Mouse (Mus musculus) CH12.LX (cell line): ENCODE data around the gene Thoc6. TPM values are rescaled to one million over a fixed set of nuclear protein-coding genes. Genes with fewer than 3 reads are reported as not detected.
A peak's percentile ranks its signal among the peaks of the same experiment; 100 is the strongest.

Experiments used
- DNase-seq: peaks from one replicate; pipeline ENCODE4 v3.0.0-alpha.2; 2013; ENCODE audit errors: extremely low read depth
- H3K27ac ChIP-seq: 2 replicates; pipeline ENCODE4 v1.5.1; 2012; ENCODE audit warnings: low read depth, mild to moderate bottlenecking, control low read depth, moderate library complexity; ENCODE audit not compliant: insufficient read depth
- H3K27me3 ChIP-seq: replicated peaks from 2 replicates; pipeline ENCODE3; 2012; ENCODE audit warnings: inconsistent platforms
- H3K36me3 ChIP-seq, 2 experiments: replicated peaks in 1 of 2; 2 replicates each; pipeline versions ENCODE3 to v1.6.1; 2012; ENCODE audit warnings: inconsistent platforms in 1 of 2, low read length in 1 of 2, mild to moderate bottlenecking in 1 of 2, mixed read lengths in 1 of 2, moderate library complexity in 1 of 2; ENCODE audit not compliant: control insufficient read depth in 1 of 2, insufficient read depth in 1 of 2
- H3K4me1 ChIP-seq, 2 experiments: 2 replicates each; pipeline ENCODE4 v1.6.1; 2012; ENCODE audit warnings: inconsistent platforms in 1 of 2, moderate library complexity in 1 of 2; ENCODE audit not compliant: insufficient read depth in 2 of 2, control insufficient read depth in 1 of 2
- H3K4me2 ChIP-seq: 2 replicates; pipeline ENCODE4 v1.6.1; 2012; ENCODE audit warnings: low read depth, mild to moderate bottlenecking, control low read depth; ENCODE audit not compliant: poor library complexity, insufficient read depth, severe bottlenecking
- H3K4me3 ChIP-seq, 3 experiments: fragments of 150-350 bp in 1 of 3; sonication (generic) in 1 of 3; replicated peaks in 1 of 3; 2 replicates each; pipeline versions ENCODE3 to v1.5.1; 2011 to 2012; ENCODE audit warnings: low read depth in 2 of 3, low read length in 2 of 3, mild to moderate bottlenecking in 2 of 3, moderate library complexity in 2 of 3, control low read depth in 1 of 3, improper control_type of control experiment in 1 of 3, inconsistent platforms in 1 of 3, mixed read lengths in 1 of 3; ENCODE audit not compliant: poor library complexity in 1 of 3
- H3K79me2 ChIP-seq: replicated peaks from 2 replicates; pipeline ENCODE4 v1.6.1; 2012; ENCODE audit warnings: mild to moderate bottlenecking, moderate library complexity; ENCODE audit not compliant: control insufficient read depth, poor library complexity, insufficient read depth, severe bottlenecking; ENCODE audit errors: extremely low read depth
- H3K9ac ChIP-seq: 2 replicates; pipeline ENCODE4 v1.6.1; 2012; ENCODE audit warnings: low read depth, mild to moderate bottlenecking, control low read depth, moderate library complexity; ENCODE audit not compliant: insufficient read depth
- H3K9me3 ChIP-seq: replicated peaks from 2 replicates; pipeline ENCODE3; 2012; ENCODE audit warnings: low read length, inconsistent platforms, mixed read lengths
- BHLHE40 ChIP-seq: IDR thresholded peaks from 2 replicates; pipeline ENCODE4 v1.6.1; 2011; ENCODE audit warnings: mild to moderate bottlenecking, low read depth, low read length, improper control_type of control experiment
- CTCF ChIP-seq, 2 experiments: IDR thresholded peaks in 1 of 2; conservative IDR thresholded peaks in 1 of 2; 2 replicates each; pipeline ENCODE4 v1.5.1; 2011 to 2012; ENCODE audit warnings: low read depth in 2 of 2, low read length in 2 of 2, improper control_type of control experiment in 1 of 2, inconsistent platforms in 1 of 2, mild to moderate bottlenecking in 1 of 2, moderate library complexity in 1 of 2
- E2F4 ChIP-seq: IDR thresholded peaks from 2 replicates; pipeline ENCODE4 v1.6.1; 2011; ENCODE audit warnings: low read depth, low read length, improper control_type of control experiment; ENCODE audit not compliant: insufficient replicate concordance
- GABPA ChIP-seq: IDR thresholded peaks from 2 replicates; pipeline ENCODE4 v1.6.1; 2012; ENCODE audit warnings: low read depth, low read length, improper control_type of control experiment, inconsistent platforms; ENCODE audit not compliant: insufficient replicate concordance
- HCFC1 ChIP-seq: IDR thresholded peaks from 2 replicates; pipeline ENCODE4 v1.6.1; 2012; ENCODE audit warnings: low read depth, mild to moderate bottlenecking, inconsistent platforms, low read length, improper control_type of control experiment
- JUND ChIP-seq: conservative IDR thresholded peaks from 2 replicates; pipeline ENCODE4 v1.6.1; 2011; ENCODE audit warnings: low read depth, low read length, improper control_type of control experiment
- MAFK ChIP-seq: IDR thresholded peaks from 2 replicates; pipeline ENCODE4 v1.6.1; 2011; ENCODE audit warnings: low read length, improper control_type of control experiment; ENCODE audit not compliant: insufficient replicate concordance
- MEF2A ChIP-seq: IDR thresholded peaks from 2 replicates; pipeline ENCODE4 v1.6.1; 2014; ENCODE audit warnings: low read depth, mild to moderate bottlenecking, inconsistent platforms, low read length, improper control_type of control experiment, borderline replicate concordance
- MXI1 ChIP-seq: IDR thresholded peaks from 2 replicates; pipeline ENCODE4 v1.6.1; 2011; ENCODE audit warnings: mild to moderate bottlenecking, low read depth, low read length, improper control_type of control experiment
- MYC ChIP-seq: IDR thresholded peaks from 2 replicates; pipeline ENCODE4 v1.6.1; 2011; ENCODE audit warnings: low read depth, mild to moderate bottlenecking, improper control_type of control experiment, low read length
- NELFE ChIP-seq: IDR thresholded peaks from 2 replicates; pipeline ENCODE4 v1.6.1; 2011; ENCODE audit warnings: low read depth, low read length, improper control_type of control experiment
- RCOR1 ChIP-seq: conservative IDR thresholded peaks from 2 replicates; pipeline ENCODE4 v1.6.1; 2012; ENCODE audit warnings: low read depth, mild to moderate bottlenecking, inconsistent platforms, low read length, improper control_type of control experiment
- SMC3 ChIP-seq: IDR thresholded peaks from 2 replicates; pipeline ENCODE4 v1.6.1; 2011; ENCODE audit warnings: low read depth, low read length, improper control_type of control experiment
- TCF12 ChIP-seq: IDR thresholded peaks from 2 replicates; pipeline ENCODE4 v1.6.1; 2014; ENCODE audit warnings: low read depth, mild to moderate bottlenecking, inconsistent platforms, low read length, improper control_type of control experiment
- UBTF ChIP-seq: IDR thresholded peaks from 2 replicates; pipeline ENCODE4 v1.6.1; 2012; ENCODE audit warnings: low read depth, mild to moderate bottlenecking, inconsistent platforms, low read length, improper control_type of control experiment, moderate library complexity
- USF1 ChIP-seq: IDR thresholded peaks from 2 replicates; pipeline ENCODE4 v1.6.1; 2014; ENCODE audit warnings: low read depth, mild to moderate bottlenecking, inconsistent platforms, low read length, improper control_type of control experiment
- USF2 ChIP-seq: conservative IDR thresholded peaks from 2 replicates; pipeline ENCODE4 v1.6.1; 2011; ENCODE audit warnings: low read depth, low read length, improper control_type of control experiment
- ZC3H11A ChIP-seq: IDR thresholded peaks from 2 replicates; pipeline ENCODE4 v1.6.1; 2012; ENCODE audit warnings: low read depth, mild to moderate bottlenecking, inconsistent platforms, low read length, improper control_type of control experiment
- ZMIZ1 ChIP-seq: IDR thresholded peaks from 2 replicates; pipeline ENCODE4 v1.6.1; 2012; ENCODE audit warnings: low read depth, mild to moderate bottlenecking, inconsistent platforms, low read length, improper control_type of control experiment
- dilution Hi-C: fragments of 300-500 bp; cut with MboI; formaldehyde crosslinking; loops from 2 replicates; pipeline ENCODE4 v1.14.3; 2020; ENCODE audit warnings: low sequenced_read_pairs; ENCODE audit not compliant: extremely low pct_unique_long_range_greater_than_20kb, extremely low pct_ligation_motif_present
- in situ Hi-C: fragments of 300-500 bp; cut with MboI; formaldehyde crosslinking; loops from 3 replicates; pipeline ENCODE4 v1.14.3; 2019; ENCODE audit warnings: low sequenced_read_pairs, low pct_ligation_motif_present, low pct_unique_long_range_greater_than_20kb, mixed read lengths
- polyA plus RNA-seq: library from polyadenylated mRNA; unstranded; fragments of >175 nt; gene quantifications from 2 replicates; pipeline ENCODE4 v1.2.1, GENCODE M21; 2012; ENCODE audit warnings: low read depth; ENCODE audit not compliant: insufficient read length
- total RNA-seq, 2 experiments: library from RNA; depleted of rRNA; stranded (reverse); fragments of 300-350 nt in 1 of 2; fragments of >200 nt in 1 of 2; gene quantifications; 2 replicates each; pipeline ENCODE4 v1.2.3; 2012 to 2014

The Thoc6 gene
- total and polyA plus RNA-seq, 3 experiments = 37.4 to 41.4 (median 37.9) TPM

- TF ChIP-seq ZC3H11A = no peak
- 0 out of 2 replicates have a peak, but pooled peaks have one; percentile 20 for TF ChIP-seq BHLHE40
- TF ChIP-seq MEF2A = no peak
These were observed 2.9 kb upstream of the Thoc6 start (continued) for GRCm38 (mm10) chr17:23676473-23677031.

GRCm38 (mm10) chr17:23675564-23676281 lies 2.0 kb upstream of the Thoc6 start:
- in situ Hi-C loops (loop anchor here (10.0 kb wide), 1 partner anchor 49 kb away; the partner anchor contains the start of genes 1520401A03Rik and Pkmyt1), dilution Hi-C loops (no loop called here)
- H3K4me1 ChIP-seq = peaks cover 13 to 53% of the 10 kb centered on the region in 2 experiments
- no peaks in the 10 kb centered on the region for H3K9me3 ChIP-seq
- peak overlapping the region; percentile 69; the same call in 1 of the 2 replicates for H3K4me2 ChIP-seq
- no peak overlapping the region for H3K27ac ChIP-seq
- peaks cover 39% of the 10 kb centered on the region for H3K27me3 ChIP-seq
- TF ChIP-seq MYC = no peak
- no peak for TF ChIP-seq MEF2A
- TF ChIP-seq CTCF (conservative IDR thresholded peaks at IDR 0.05 in 1 of 2, IDR thresholded peaks at IDR 0.05 in 1 of 2; ENCODE audit: low read depth in 2 of 2, low read length in 2 of 2) = no peak
- no peak for TF ChIP-seq GABPA
- no peak for TF ChIP-seq NELFE
- TF ChIP-seq JUND = no peak
- TF ChIP-seq USF2 = no peak
- TF ChIP-seq HCFC1 = no peak
- TF ChIP-seq MAFK = no peak
- TF ChIP-seq MXI1 = no peak
- TF ChIP-seq USF1 = no peak
- peaks cover 0 to 3% of the 10 kb centered on the region in 2 experiments for H3K36me3 ChIP-seq
- DNase-seq = no peak
- H3K79me2 ChIP-seq = no peaks in the 10 kb centered on the region
- H3K4me3 ChIP-seq = no peak overlapping the region
- H3K9ac ChIP-seq = no peak overlapping the region

DNA sequence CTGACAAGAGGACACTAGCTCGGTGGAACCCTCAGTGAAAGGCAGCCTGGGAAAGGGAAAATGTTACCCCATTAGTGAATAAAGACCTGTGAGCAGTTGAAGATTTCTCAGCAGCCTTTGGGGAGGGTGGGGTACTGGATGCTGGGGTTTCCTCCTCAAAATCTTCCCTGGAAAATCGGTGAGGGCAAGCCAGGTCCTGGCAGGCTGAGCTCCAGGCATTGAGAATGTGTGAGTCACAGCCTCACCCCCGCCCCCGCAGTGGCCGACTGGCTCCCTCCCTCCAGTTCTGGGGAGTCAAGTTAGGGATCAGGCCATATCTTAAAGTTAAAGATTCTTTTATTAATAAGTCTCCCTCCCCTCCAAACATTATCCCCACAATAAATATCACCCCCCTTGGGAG lies 1.4 kb upstream of the Thoc6 start:
- peaks cover 33% of the 10 kb centered on the region for H3K27me3 ChIP-seq
- in situ Hi-C loops = loop anchor here (10.0 kb wide), 1 partner anchor 50 kb away; the partner anchor contains the start of genes 1520401A03Rik and Pkmyt1
- no peak overlapping the region for H3K9ac ChIP-seq
- H3K4me3 ChIP-seq = no peak overlapping the region
- DNase-seq = no peak
- no peaks in the 10 kb centered on the region for H3K9me3 ChIP-seq
- peaks cover 3 to 9% of the 10 kb centered on the region in 2 experiments for H3K36me3 ChIP-seq
- no peak overlapping the region for H3K27ac ChIP-seq
- no peak overlapping the region for H3K4me2 ChIP-seq
- no peaks in the 10 kb centered on the region for H3K79me2 ChIP-seq
- peaks cover 13 to 53% of the 10 kb centered on the region in 2 experiments for H3K4me1 ChIP-seq
- TF ChIP-seq SMC3 (no peak), UBTF (no peak), ZMIZ1 (no peak), TCF12 (no peak), RCOR1 (no peak), MXI1 (no peak), E2F4 (no peak)
- dilution Hi-C loops = no loop called here
